Comparison of ENCODE assay signal across 9 mouse cellular contexts in the genomic region with DNA sequence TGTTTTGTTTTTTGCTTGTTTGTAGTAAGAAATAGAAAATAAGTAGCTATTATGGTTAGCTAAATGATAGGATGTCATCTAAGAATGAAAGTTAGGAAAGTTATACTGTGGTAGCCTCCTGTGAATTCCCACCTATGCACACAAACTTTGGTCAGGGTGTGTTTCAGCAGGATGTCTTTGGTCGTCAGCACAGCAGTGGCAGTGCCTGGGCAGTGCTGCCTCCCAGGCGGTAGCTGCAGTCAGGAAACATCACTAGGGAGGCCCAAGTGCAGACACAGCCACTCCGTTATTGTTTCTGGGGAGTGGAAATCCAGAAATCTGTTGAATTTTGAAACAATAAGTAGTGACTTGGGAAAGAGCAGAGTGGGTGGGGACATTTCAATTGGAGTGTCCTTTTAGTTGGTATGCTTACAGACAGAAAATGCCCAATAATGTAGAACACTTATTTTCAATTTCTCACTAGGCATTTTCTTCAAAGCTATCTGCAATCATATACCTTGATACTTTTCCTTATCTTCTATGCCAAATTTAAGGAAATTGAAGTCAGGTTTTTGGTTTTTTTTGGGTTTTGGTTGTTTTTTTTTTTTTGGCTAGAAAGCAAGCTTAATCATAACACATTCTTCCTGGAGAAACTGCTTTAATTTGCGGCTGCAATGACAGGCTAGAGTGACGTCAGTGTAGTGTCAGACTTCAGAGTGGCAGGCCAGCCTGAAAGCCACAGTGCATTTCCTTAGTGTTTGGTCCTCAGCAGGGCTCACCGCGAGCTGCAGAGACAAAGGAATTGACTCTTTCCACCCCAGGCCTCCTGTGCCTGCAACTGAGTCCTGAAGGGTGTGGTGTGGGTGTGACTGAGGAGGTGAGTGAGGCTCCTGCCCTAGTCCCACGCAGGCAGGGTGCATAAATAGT.
DNase-seq lines count a peak whose midpoint lies in the region; ATAC-seq and TF ChIP-seq lines count a peak whose summit lies in the region.
"Had no signal": no experiment of that assay in that cellular context is flagged by ENCODE, and none has a peak within 500 bp of the region (broad histone marks: within the 10 kb centered on the region; RNA-seq: fewer than 3 reads in every experiment).

No protein-coding gene starts in this region.

- no peak for TF ChIP-seq CTCF in midbrain, postnatal 0 days (IDR thresholded peaks at IDR 0.05)

- no peaks in the 10 kb centered on the region for H3K9me3 ChIP-seq in heart, embryonic 14.5 days (ENCODE audit: control insufficient read depth, low read length)
- H3K9me3 ChIP-seq in midbrain, postnatal 0 days (ENCODE audit: low read length) = no peaks in the 10 kb centered on the region
- H3K9me3 ChIP-seq: limb, embryonic 12.5 days had no signal

- WGBS in heart, embryonic 14.5 days = 13% methylated on average over 8 of the region's 8 CpGs
- WGBS in midbrain, postnatal 0 days = 14% methylated on average over 8 of the region's 8 CpGs

- no peaks in the 10 kb centered on the region for H3K36me3 ChIP-seq in heart, embryonic 14.5 days (ENCODE audit: control insufficient read depth, insufficient read depth, low read length)
- H3K36me3 ChIP-seq in midbrain, postnatal 0 days (ENCODE audit: insufficient read depth, low read length) = no peaks in the 10 kb centered on the region
- H3K36me3 ChIP-seq: limb, embryonic 12.5 days had no signal

- DNase-seq in frontal cortex, postnatal 25 days (ENCODE audit: low spot score in 2 of 2) = no peak
- peak; percentile 17 for DNase-seq in c-Kit-positive CD71-negative TER-119-negative erythroid progenitor cells, embryonic 14.5 days (ENCODE audit: low read depth)
- peak; percentile 38 to 59 for DNase-seq in kidney, postnatal 25 days
- DNase-seq in midbrain, postnatal 0 days (ENCODE audit: low spot score) = peak; percentile 31
- DNase-seq in layer of hippocampus, postnatal 25 days (ENCODE audit: extremely low spot score in 1 of 2, low spot score in 1 of 2) = no peak
- no peak for DNase-seq in yolk sac, embryonic 10.5 days (ENCODE audit: low spot score)

- H3K4me3 ChIP-seq in heart, embryonic 14.5 days (ENCODE audit: control insufficient read depth in 1 of 2, insufficient read depth in 1 of 2, low read depth in 1 of 2, low read length in 2 of 2) = peak overlapping the region; percentile 23 to 32; a peak in 3 of 4 replicates
- H3K4me3 ChIP-seq in midbrain, postnatal 0 days (ENCODE audit: low read depth, low read length) = no peak overlapping the region
- H3K4me3 ChIP-seq: limb, embryonic 12.5 days had no signal

- H3K4me2 ChIP-seq in heart, embryonic 14.5 days (ENCODE audit: low read length) = peak overlapping the region; percentile 60
- H3K4me2 ChIP-seq in midbrain, postnatal 0 days (ENCODE audit: low read depth, low read length, poor library complexity, severe bottlenecking) = no peak overlapping the region
- H3K4me2 ChIP-seq: limb, embryonic 12.5 days had no signal

- H3K4me1 ChIP-seq in heart, embryonic 14.5 days (ENCODE audit: control insufficient read depth in 2 of 2, insufficient read depth in 2 of 2, low read length in 2 of 2) = peaks cover 10% of the 10 kb centered on the region in 2 experiments
- peaks cover 5% of the 10 kb centered on the region; the same call in 1 of the 2 replicates for H3K4me1 ChIP-seq in midbrain, postnatal 0 days (ENCODE audit: insufficient read depth, low read length)

- peak; percentile 60 for ATAC-seq in frontal cortex, adult (ENCODE audit: low TSS enrichment)
- ATAC-seq in heart, embryonic 14.5 days (ENCODE audit: insufficient number of reproducible peaks, insufficient read depth, low FRiP score, low read depth) = no peak
- ATAC-seq in midbrain, postnatal 0 days (ENCODE audit: low FRiP score) = 0 out of 2 replicates have a peak, but pooled peaks have one; percentile 48

- no peaks in the 10 kb centered on the region for H3K27me3 ChIP-seq in heart, embryonic 14.5 days (ENCODE audit: control insufficient read depth, insufficient read depth, low read length)
- H3K27me3 ChIP-seq in midbrain, postnatal 0 days (ENCODE audit: insufficient read depth, low read length) = no peaks in the 10 kb centered on the region
- H3K27me3 ChIP-seq: limb, embryonic 12.5 days had no signal

- peak overlapping the region; percentile 68 for H3K9ac ChIP-seq in heart, embryonic 14.5 days (ENCODE audit: low read length)
- H3K9ac ChIP-seq in midbrain, postnatal 0 days (replicated peaks; ENCODE audit: low read length, poor library complexity, severe bottlenecking) = no peak overlapping the region
- H3K9ac ChIP-seq: limb, embryonic 12.5 days had no signal

- H3K27ac ChIP-seq in heart, embryonic 14.5 days (replicated peaks in 1 of 2; ENCODE audit: control insufficient read depth in 1 of 2, insufficient read depth in 1 of 2, low read depth in 2 of 2, low read length in 2 of 2) = peak overlapping the region; percentile 77 to 85
- H3K27ac ChIP-seq in midbrain, postnatal 0 days (ENCODE audit: low read depth, low read length) = no peak overlapping the region
- H3K27ac ChIP-seq: limb, embryonic 12.5 days had no signal

Comparison
In these comparisons a context has a peak if more than half of its experiments do, and no peak if none do; other contexts are left out.
1. DNase-seq: peak in c-Kit-positive CD71-negative TER-119-negative erythroid progenitor cells, embryonic 14.5 days (single experiment), kidney, postnatal 25 days (2 of 2) and midbrain, postnatal 0 days (single experiment); none in frontal cortex, postnatal 25 days (0 of 2), layer of hippocampus, postnatal 25 days (0 of 2) and yolk sac, embryonic 10.5 days (single experiment).